Mouse (Mus musculus) lung, postnatal 25 days (tissue): ENCODE measurements around the gene Clrn2.

Source experiments
- DNase-seq: peaks from one replicate; pipeline ENCODE4 v3.0.0; 2022; ENCODE audit warnings: low spot score

Clrn2 gene

GRCm38 (mm10) chr5:45510071-45510470 lies 56.5 kb downstream of the Clrn2 start:
- DNase-seq, result no peak

GRCm38 (mm10) chr5:45512908-45513307 lies 59.4 kb downstream of the Clrn2 start:
- no peak for DNase-seq

DNA sequence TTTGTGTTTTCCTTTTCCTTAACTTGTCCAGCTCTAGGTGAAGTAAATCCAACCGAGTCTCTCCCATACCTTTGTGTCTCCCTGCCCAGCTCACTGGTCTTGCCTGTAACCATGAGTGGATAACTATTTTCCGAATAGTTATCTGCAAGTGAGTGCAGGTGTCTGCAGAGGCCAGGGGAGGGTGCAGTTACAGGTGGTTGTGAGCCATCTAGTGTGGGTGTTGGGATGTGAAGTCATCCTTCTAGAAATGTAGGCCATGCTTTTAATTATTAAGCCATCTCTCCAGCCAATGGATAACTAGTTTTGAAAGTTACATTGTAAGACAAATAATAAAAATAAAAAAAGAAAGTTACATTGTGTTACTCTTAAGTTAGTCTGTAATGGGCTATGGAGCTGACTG lies 60.0 kb downstream of the Clrn2 start:
- no peak for DNase-seq
